Mouse (Mus musculus) C2C12 (cell line): Measurements from ENCODE around the gene Cyp4f15.

Source experiments
- CEBPB ChIP-seq: IDR thresholded peaks from one replicate; pipeline ENCODE4 v1.6.1; 2011; ENCODE audit warnings: low read depth, mild to moderate bottlenecking, control low read depth, moderate library complexity
- CTCF ChIP-seq: IDR thresholded peaks from one replicate; pipeline ENCODE4 v1.5.1; 2011; ENCODE audit not compliant: control insufficient read depth, insufficient read depth, insufficient read length
- FOSL1 ChIP-seq: IDR thresholded peaks from one replicate; pipeline ENCODE4 v1.8.0; 2011; ENCODE audit warnings: mild to moderate bottlenecking, low read length; ENCODE audit not compliant: poor library complexity, insufficient read depth, severe bottlenecking
- MAX ChIP-seq: IDR thresholded peaks from one replicate; pipeline ENCODE4 v1.6.1; 2011; ENCODE audit warnings: mild to moderate bottlenecking, control low read depth
- MYOD1 ChIP-seq: IDR thresholded peaks from one replicate; pipeline ENCODE4 v1.6.1; 2011; ENCODE audit warnings: low read depth; ENCODE audit not compliant: control insufficient read depth, insufficient read length
- MYOG ChIP-seq: IDR thresholded peaks from one replicate; pipeline ENCODE4 v1.6.1; 2011; ENCODE audit not compliant: control insufficient read depth, insufficient read length; ENCODE audit errors: extremely low read depth
- USF1 ChIP-seq: IDR thresholded peaks from one replicate; pipeline ENCODE4 v1.6.1; 2011; ENCODE audit warnings: low read depth, mild to moderate bottlenecking, control low read depth, moderate library complexity

DNA sequence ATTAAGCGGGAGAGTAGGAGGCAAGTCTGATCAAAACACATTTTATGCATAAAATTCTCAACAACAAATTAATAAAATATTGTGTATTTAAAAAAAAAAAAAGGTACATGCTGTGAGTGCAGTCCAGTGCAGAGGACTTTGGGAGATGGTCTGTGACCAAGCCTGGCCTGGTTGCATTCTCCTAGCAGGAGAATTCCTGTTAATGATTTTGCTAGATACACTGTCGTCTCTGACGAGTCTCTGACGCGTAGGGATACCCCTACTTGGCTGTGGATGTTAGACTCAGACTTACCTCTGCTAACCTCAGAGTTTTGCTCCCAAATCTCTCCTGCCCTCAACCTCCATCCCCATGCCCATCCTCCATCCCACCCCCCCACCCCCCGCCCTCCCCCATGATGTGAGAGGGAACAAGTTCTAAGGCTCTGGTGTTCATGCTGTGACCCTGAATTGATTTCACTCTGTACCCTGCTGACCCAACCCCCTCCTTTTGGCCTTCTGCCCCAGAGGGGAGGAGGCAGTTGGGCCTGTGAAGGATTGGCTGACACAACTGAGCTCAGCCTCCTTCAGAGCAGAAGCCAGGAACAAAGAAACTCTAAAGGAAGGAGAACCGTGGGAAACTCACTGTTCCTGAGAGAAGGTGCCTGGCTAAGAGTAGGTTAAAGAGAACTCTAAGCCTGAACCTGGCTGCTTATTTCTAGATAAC is at the start of gene Cyp4f15:
- TF ChIP-seq CTCF = no peak
- TF ChIP-seq USF1 = no peak
- no peak for TF ChIP-seq CEBPB
- TF ChIP-seq MAX = no peak
- TF ChIP-seq FOSL1 = no peak
- TF ChIP-seq MYOG = no peak
- TF ChIP-seq MYOD1 = no peak
